Mouse (Mus musculus) neural tube, embryonic 13.5 days (tissue): ENCODE results near the gene Ppdpf. TPM values are rescaled to one million over a fixed set of nuclear protein-coding genes. Genes with fewer than 3 reads are reported as not detected.

ENCODE experiments used
- ATAC-seq: fragments of 200-750 bp; cut with Nextera tagmentation; 2 replicates; pipeline ENCODE4 v1.8.0; 2017; ENCODE audit warnings: low read depth, mild to moderate bottlenecking, moderate TSS enrichment, moderate library complexity
- H3K27ac ChIP-seq: fragments of 300-500 bp; sonication (generic); replicated peaks from 2 replicates; pipeline ENCODE4 v1.5.1; 2015; ENCODE audit warnings: moderate library complexity, mild to moderate bottlenecking, inconsistent platforms
- H3K27me3 ChIP-seq: fragments of 300-500 bp; sonication (generic); 2 replicates; pipeline ENCODE4 v1.6.1; 2015; ENCODE audit warnings: mild to moderate bottlenecking, inconsistent platforms
- H3K36me3 ChIP-seq: fragments of 300-500 bp; sonication (generic); 2 replicates; pipeline ENCODE4 v1.6.1; 2015; ENCODE audit warnings: mild to moderate bottlenecking, inconsistent platforms
- H3K4me1 ChIP-seq: fragments of 300-500 bp; sonication (generic); replicated peaks from 2 replicates; pipeline ENCODE4 v1.6.1; 2015; ENCODE audit warnings: inconsistent platforms
- H3K4me2 ChIP-seq: fragments of 300-500 bp; sonication (generic); 2 replicates; pipeline ENCODE4 v1.6.1; 2015; ENCODE audit warnings: inconsistent platforms, mild to moderate bottlenecking, moderate library complexity
- H3K4me3 ChIP-seq: fragments of 300-500 bp; sonication (generic); 2 replicates; pipeline ENCODE4 v1.5.1; 2015; ENCODE audit warnings: mild to moderate bottlenecking, inconsistent platforms
- H3K9ac ChIP-seq: fragments of 300-500 bp; sonication (generic); 2 replicates; pipeline ENCODE4 v1.6.1; 2015; ENCODE audit warnings: moderate library complexity, mild to moderate bottlenecking, inconsistent platforms
- H3K9me3 ChIP-seq: fragments of 300-500 bp; sonication (generic); 2 replicates; pipeline ENCODE4 v1.6.1; 2016; ENCODE audit warnings: inconsistent platforms
- WGBS: fragments of 180-500 bp; shearing (Covaris S2); methylation state at CpG from one replicate; pipeline ENCODE4 v1.1.7; 2015; 5-methylcytosine and 5-hydroxymethylcytosine counted together
- polyA plus RNA-seq: library from polyadenylated mRNA; unstranded; fragments of >200 nt; fragmentation: Nextera tagmentation; extraction: Ambion mirVana; gene quantifications from 2 replicates; pipeline ENCODE4 v1.2.1, GENCODE M21; 2015

Ppdpf gene
- polyA plus RNA-seq, 1 experiment from 2014 or later: 431 TPM

DNA sequence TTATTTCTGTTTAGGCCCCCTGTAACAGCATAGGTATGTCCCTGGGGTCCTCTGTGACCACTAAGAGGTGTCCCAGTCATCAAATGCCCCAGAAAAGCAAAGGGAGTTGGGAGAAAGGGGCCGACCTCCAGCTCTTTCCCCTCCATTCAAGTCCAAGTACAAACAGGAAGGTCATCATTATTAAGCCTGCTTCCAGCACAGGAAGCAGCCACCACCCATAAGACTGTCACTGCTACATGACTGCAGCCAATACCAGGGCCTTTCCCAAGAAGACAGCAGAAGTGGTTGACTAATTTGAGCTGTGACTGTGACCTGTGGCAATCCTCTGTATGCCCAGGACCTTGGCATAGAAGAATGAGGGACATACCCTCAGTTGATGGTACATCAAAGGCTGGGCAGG, 41.3 kb downstream of the Ppdpf start:
- WGBS: 86% methylated on average over 1 of the region's 1 CpGs
- Histone ChIP-seq H3K9me3 (no peaks in the 10 kb centered on the region), H3K4me2 (no peak overlapping the region), H3K27me3 (no peaks in the 10 kb centered on the region), H3K4me3 (no peak overlapping the region), H3K36me3 (no peaks in the 10 kb centered on the region), H3K4me1 (no peaks in the 10 kb centered on the region), H3K27ac (no peak overlapping the region), H3K9ac (no peak overlapping the region)
- ATAC-seq: no peak

DNA sequence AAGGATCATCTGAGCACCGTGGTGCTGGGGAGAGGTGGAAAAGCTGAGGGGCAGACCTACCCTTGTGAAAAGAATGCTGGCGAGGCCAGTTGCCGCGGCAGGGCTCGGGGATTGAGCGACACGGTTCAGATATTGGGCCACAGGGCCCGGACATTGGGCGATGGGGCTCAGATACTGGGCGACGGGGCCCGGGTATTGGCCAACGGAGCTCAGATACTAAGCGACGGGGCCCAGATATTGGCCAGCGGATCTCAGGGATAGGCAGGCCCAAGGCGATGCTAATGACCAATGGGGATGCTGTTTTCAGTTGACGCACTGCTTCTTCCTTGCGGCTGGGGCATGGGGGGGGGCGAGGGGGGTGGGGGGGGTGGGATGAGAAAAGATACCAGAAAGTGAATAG, 44.1 kb downstream of the Ppdpf start:
- H3K4me3 ChIP-seq: no peak overlapping the region
- 75% methylated on average over 19 of the region's 20 CpGs for WGBS
- H3K4me2 ChIP-seq: no peak overlapping the region
- no peaks in the 10 kb centered on the region for H3K27me3 ChIP-seq
- no peaks in the 10 kb centered on the region for H3K36me3 ChIP-seq
- no peak overlapping the region for H3K27ac ChIP-seq
- H3K9me3 ChIP-seq: no peaks in the 10 kb centered on the region
- H3K4me1 ChIP-seq: no peaks in the 10 kb centered on the region
- ATAC-seq: no peak
- no peak overlapping the region for H3K9ac ChIP-seq

DNA sequence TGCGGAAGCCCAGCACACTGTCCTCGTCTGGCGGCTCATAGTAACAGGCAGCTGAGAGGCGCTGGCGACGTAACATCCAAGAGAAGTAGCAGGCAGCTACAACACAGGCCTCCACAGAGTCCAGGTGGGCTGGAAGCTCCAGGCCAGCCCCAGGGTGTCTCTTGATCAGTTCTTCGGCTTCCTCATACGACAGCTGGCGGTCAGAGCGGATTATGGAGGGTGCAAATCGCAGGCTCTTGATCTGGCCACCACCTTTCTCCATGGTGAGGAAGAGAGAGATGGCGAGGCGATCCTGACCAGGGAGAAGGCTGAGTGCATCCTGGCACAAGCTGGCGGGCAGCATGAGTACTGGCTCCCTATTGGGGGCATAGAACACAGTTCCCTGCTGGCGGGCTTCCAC, 46.4 kb downstream of the Ppdpf start:
- 88% methylated on average over 15 of the region's 15 CpGs for WGBS
- H3K36me3 ChIP-seq: no peaks in the 10 kb centered on the region
- no peaks in the 10 kb centered on the region for H3K4me1 ChIP-seq
- H3K9ac ChIP-seq: no peak overlapping the region
- H3K9me3 ChIP-seq: no peaks in the 10 kb centered on the region
- no peaks in the 10 kb centered on the region for H3K27me3 ChIP-seq
- no peak for ATAC-seq
- no peak overlapping the region for H3K27ac ChIP-seq
- H3K4me3 ChIP-seq: no peak overlapping the region
- no peak overlapping the region for H3K4me2 ChIP-seq

DNA sequence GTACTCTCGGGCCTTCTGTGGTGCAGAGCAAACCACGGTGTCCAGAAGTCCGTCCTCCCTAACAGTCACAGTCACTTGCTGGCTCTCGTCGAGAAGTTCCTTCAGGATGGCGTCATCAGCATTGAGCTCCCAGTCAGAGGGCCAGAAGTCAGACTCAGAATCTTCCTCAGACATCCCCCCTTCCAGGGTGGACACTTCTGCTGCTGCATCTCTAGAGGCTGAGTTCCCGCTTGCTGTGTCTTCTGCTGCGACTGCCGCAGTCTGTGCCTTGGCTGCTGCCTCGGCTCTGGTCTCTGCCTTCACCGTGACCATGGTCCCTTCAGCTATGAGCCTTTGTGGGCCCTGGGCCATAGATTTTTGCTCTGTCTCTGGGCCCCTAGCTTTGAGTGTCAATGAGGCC, 47.6 kb downstream of the Ppdpf start:
- ATAC-seq: no peak
- H3K4me2 ChIP-seq: no peak overlapping the region
- no peaks in the 10 kb centered on the region for H3K27me3 ChIP-seq
- no peak overlapping the region for H3K4me3 ChIP-seq
- H3K36me3 ChIP-seq: no peaks in the 10 kb centered on the region
- no peaks in the 10 kb centered on the region for H3K9me3 ChIP-seq
- no peak overlapping the region for H3K27ac ChIP-seq
- no peaks in the 10 kb centered on the region for H3K4me1 ChIP-seq
- 95% methylated on average over 11 of the region's 11 CpGs for WGBS
- no peak overlapping the region for H3K9ac ChIP-seq

DNA sequence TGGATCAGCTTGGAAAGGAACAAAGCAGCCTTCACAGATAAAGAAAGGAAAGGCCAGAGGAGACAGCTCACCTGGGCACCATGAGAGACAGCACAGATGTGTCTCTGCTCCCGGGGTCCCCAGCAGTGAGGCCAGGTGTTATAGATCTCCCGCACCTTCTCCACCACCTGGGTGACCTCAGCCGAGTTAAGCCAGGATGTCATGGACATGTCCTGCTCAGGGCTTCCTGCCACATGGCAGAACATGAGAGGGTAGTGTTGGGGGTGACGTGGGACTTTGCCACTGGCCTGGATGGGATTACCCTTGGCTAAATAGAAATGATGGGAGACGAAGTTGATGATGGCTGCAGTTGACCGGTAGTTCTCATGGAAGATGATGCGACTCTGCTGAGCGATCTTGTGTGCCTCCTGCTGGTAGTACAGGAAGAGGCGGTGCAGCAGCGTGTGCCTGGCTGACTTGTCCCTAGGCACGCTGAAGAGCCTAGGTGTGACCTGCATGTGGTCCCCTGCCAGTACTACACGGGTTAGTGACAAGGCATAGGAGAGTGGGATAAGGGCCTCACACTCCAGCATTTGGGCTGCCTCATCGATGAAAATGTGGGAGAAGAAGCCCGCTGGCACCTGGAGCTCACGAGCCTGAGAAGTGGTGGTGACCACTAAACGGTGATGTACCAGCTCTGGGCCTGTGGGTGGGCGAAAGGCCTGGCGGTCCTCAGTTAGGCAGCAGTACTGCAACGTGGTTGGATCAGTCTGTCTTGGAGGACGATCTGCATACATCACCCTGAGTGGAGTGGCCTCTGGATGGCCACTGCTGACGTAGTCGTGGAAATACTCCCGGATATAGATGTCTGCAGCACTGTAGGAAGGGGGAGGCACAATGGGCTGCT, 48.9 kb downstream of the Ppdpf start:
- H3K27ac ChIP-seq: no peak overlapping the region
- no peak overlapping the region for H3K4me3 ChIP-seq
- H3K4me1 ChIP-seq: no peaks in the 10 kb centered on the region
- no peak overlapping the region for H3K9ac ChIP-seq
- no peaks in the 10 kb centered on the region for H3K27me3 ChIP-seq
- WGBS: 84% methylated on average over 23 of the region's 23 CpGs
- ATAC-seq: no peak
- H3K9me3 ChIP-seq: no peaks in the 10 kb centered on the region
- no peak overlapping the region for H3K4me2 ChIP-seq
- H3K36me3 ChIP-seq: no peaks in the 10 kb centered on the region

DNA sequence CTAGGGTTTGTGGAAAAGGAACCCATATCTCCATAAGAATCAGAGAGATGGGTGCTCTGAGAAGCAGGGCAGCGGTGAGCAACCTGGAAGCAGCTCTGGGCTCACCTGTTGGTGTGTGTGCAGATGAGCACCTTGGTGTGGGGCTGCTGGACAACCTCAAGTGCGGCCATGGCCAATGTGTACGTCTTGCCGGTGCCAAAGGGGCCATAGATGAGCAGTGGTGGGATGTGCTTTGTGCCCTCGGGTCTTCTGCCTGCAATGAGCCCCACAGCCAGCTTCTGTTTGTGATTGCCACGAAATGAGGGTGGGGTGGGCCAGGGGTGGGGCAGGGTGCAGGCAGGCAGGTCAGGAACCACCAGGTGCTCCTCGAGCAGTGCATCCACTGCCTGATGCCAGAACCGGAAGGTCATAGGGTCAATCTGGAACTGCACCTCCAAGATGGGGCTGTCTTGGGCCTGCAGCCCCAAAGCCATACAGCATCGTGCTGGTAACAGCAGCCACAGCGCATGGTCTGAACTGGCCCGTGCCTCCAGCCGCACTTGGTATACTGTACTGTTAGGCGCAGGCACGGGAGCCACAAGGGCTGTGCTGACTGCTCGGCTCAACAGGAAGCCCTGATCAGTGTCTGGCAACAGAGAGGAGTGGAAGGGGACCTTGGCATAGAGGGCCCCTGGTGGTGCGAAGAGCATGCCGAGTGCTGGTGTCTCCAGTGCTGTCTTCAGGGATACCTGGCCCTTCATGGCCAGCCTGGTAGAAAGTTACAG, 50.4 kb downstream of the Ppdpf start:
- no peaks in the 10 kb centered on the region for H3K27me3 ChIP-seq
- WGBS: 89% methylated on average over 17 of the region's 17 CpGs
- H3K9me3 ChIP-seq: no peaks in the 10 kb centered on the region
- H3K9ac ChIP-seq: no peak overlapping the region
- no peak for ATAC-seq
- H3K4me1 ChIP-seq: peaks cover 8% of the 10 kb centered on the region
- no peaks in the 10 kb centered on the region for H3K36me3 ChIP-seq
- H3K4me3 ChIP-seq: no peak overlapping the region
- H3K27ac ChIP-seq: no peak overlapping the region
- H3K4me2 ChIP-seq: no peak overlapping the region

DNA sequence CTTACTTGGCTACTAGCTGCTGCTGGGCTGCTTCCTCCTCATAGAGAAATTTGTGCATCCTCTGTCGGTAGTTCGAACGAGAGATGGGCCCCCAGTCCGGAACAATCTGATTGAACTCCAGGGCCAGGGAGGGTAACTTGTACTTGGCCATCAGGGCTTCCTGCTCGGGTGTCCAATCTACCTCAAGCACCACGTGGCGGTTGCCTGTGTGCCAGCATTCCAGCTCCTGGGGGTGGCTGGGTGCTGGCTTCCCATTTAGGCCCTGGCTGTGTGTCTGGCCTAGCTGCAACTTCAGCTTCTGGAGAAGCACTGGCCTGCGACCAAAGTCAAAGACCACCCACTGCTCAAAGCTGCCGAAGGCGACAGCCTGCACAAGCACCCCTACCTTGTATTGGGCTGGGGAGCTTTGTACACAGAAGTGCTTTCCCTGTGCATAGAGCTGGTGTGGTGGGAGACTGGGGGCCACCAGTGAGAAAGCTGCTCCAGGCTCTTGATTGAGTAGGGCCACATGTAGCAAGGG, 51.1 kb downstream of the Ppdpf start:
- Histone ChIP-seq H3K9ac (no peak overlapping the region), H3K27ac (no peak overlapping the region), H3K27me3 (no peaks in the 10 kb centered on the region), H3K4me2 (no peak overlapping the region), H3K9me3 (no peaks in the 10 kb centered on the region), H3K4me1 (peaks cover 8% of the 10 kb centered on the region), H3K4me3 (no peak overlapping the region), H3K36me3 (no peaks in the 10 kb centered on the region)
- no peak for ATAC-seq
- 78% methylated on average over 10 of the region's 10 CpGs for WGBS

Other genes starting within 250 kb of the Ppdpf start
- 88.1 and 106 TPM in 2 replicates for gene Nkain4, start 232.5 kb upstream of the Ppdpf start, polyA plus RNA-seq
- gene Arfgap1, start 220.0 kb upstream of the Ppdpf start, polyA plus RNA-seq: 106 and 108 TPM in 2 replicates
- 0.62 and 1.2 TPM in 2 replicates for gene Col20a1, start 200.7 kb upstream of the Ppdpf start, polyA plus RNA-seq
- gene Chrna4, start 143.7 kb upstream of the Ppdpf start, polyA plus RNA-seq: 42.9 and 43.0 TPM in 2 replicates
- 43.9 TPM in 2 replicates for gene Kcnq2, start 51.9 kb upstream of the Ppdpf start, polyA plus RNA-seq
- 7.7 and 8.9 TPM in 2 replicates for gene Eef1a2, start 30.2 kb upstream of the Ppdpf start, polyA plus RNA-seq
- not detected in 2 replicates for gene Ptk6, start 15.5 kb downstream of the Ppdpf start, polyA plus RNA-seq
- 0.14 and 0.22 TPM in 2 replicates for gene Srms, start 25.9 kb downstream of the Ppdpf start, polyA plus RNA-seq
- not detected in 2 replicates for gene Fndc11, start 32.8 kb downstream of the Ppdpf start, polyA plus RNA-seq
- gene Helz2, start 54.8 kb downstream of the Ppdpf start, polyA plus RNA-seq: 0.22 and 0.32 TPM in 2 replicates
- gene Gmeb2, start 100.8 kb downstream of the Ppdpf start, polyA plus RNA-seq: 15.1 and 15.4 TPM in 2 replicates
- 1,090 and 1,260 TPM in 2 replicates for gene Stmn3, start 127.3 kb downstream of the Ppdpf start, polyA plus RNA-seq
- 28.8 and 30.1 TPM in 2 replicates for gene Rtel1, start 132.5 kb downstream of the Ppdpf start, polyA plus RNA-seq
- 61.4 and 67.4 TPM in 2 replicates for gene Zgpat, start 177.7 kb downstream of the Ppdpf start, polyA plus RNA-seq
- 82.6 and 85.9 TPM in 2 replicates for gene Arfrp1, start 178.2 kb downstream of the Ppdpf start, polyA plus RNA-seq
- gene Lime1, start 192.8 kb downstream of the Ppdpf start, polyA plus RNA-seq: 41.3 and 41.4 TPM in 2 replicates